Mouse (Mus musculus) lung, postnatal 0 days (tissue): ENCODE results near the gene Ncf1. TPM values are rescaled to one million over a fixed set of nuclear protein-coding genes. Genes with fewer than 3 reads are reported as not detected.

Experiments used
- ATAC-seq: fragments of 200-750 bp; cut with Nextera tagmentation; 2 replicates; pipeline ENCODE4 v1.8.0; 2017; ENCODE audit warnings: moderate library complexity
- DNase-seq: peaks from one replicate; pipeline ENCODE4 v3.0.0-alpha.2; 2016; ENCODE audit warnings: low spot score
- H3K27ac ChIP-seq: fragments of 300-500 bp; sonication (generic); 2 replicates; pipeline ENCODE4 v1.5.1; 2014; ENCODE audit warnings: antibody characterized with exemption, mild to moderate bottlenecking, low read length, mixed read lengths
- H3K27me3 ChIP-seq: fragments of 300-500 bp; sonication (generic); replicated peaks from 2 replicates; pipeline ENCODE4 v1.6.1; 2014; ENCODE audit warnings: low read length, mixed read lengths; ENCODE audit not compliant: insufficient read depth
- H3K36me3 ChIP-seq: fragments of 300-500 bp; sonication (generic); 2 replicates; pipeline ENCODE4 v1.6.1; 2014; ENCODE audit warnings: low read length, mixed read lengths; ENCODE audit not compliant: insufficient read depth
- H3K4me1 ChIP-seq: fragments of 300-500 bp; sonication (generic); 2 replicates; pipeline ENCODE4 v1.6.1; 2014; ENCODE audit warnings: antibody characterized with exemption, low read depth, low read length, mixed read lengths; ENCODE audit not compliant: insufficient read depth
- H3K4me2 ChIP-seq: fragments of 300-500 bp; sonication (generic); replicated peaks from 2 replicates; pipeline ENCODE4 v1.6.1; 2014; ENCODE audit warnings: low read depth, mild to moderate bottlenecking, low read length, moderate library complexity, mixed read lengths
- H3K4me3 ChIP-seq: fragments of 300-500 bp; sonication (generic); 2 replicates; pipeline ENCODE4 v1.5.1; 2014; ENCODE audit warnings: low read depth, low read length
- H3K9ac ChIP-seq: fragments of 300-500 bp; sonication (generic); replicated peaks from 2 replicates; pipeline ENCODE4 v1.6.1; 2014; ENCODE audit warnings: low read depth, mild to moderate bottlenecking
- H3K9me3 ChIP-seq: fragments of 300-500 bp; sonication (generic); 2 replicates; pipeline ENCODE4 v1.6.1; 2016; ENCODE audit warnings: low read length, mixed read lengths
- CTCF ChIP-seq: IDR thresholded peaks from 2 replicates; pipeline ENCODE4 v1.5.1; 2016; ENCODE audit warnings: antibody characterized with exemption, mild to moderate bottlenecking
- EP300 ChIP-seq: IDR thresholded peaks from 2 replicates; pipeline ENCODE4 v1.6.1; 2016; ENCODE audit warnings: antibody characterized with exemption, mild to moderate bottlenecking, control low read depth
- WGBS: fragments of 180-500 bp; shearing (Covaris S2); extraction: QIAGEN DNeasy Blood & Tissue Kit; methylation state at CpG from one replicate; pipeline ENCODE4 v1.1.7; 2014; 5-methylcytosine and 5-hydroxymethylcytosine counted together
- polyA plus RNA-seq: library from polyadenylated mRNA; unstranded; fragments of >200 nt; fragmentation: Nextera tagmentation; extraction: Ambion mirVana; gene quantifications from 2 replicates; pipeline ENCODE4 v1.2.1, GENCODE M21; 2015

The Ncf1 gene
- polyA plus RNA-seq, 1 experiment from 2014 or later, result 19.6 TPM

GRCm38 (mm10) chr5:134250601-134251000, 21.2 kb upstream of the Ncf1 start:
- Histone ChIP-seq H3K4me2 (no peak overlapping the region), H3K9me3 (no peaks in the 10 kb centered on the region), H3K27ac (peak overlapping the region; percentile 57; the same call in 1 of the 2 replicates), H3K36me3 (peaks cover 61% of the 10 kb centered on the region), H3K4me3 (no peak overlapping the region), H3K9ac (no peak overlapping the region), H3K4me1 (no peaks in the 10 kb centered on the region), H3K27me3 (no peaks in the 10 kb centered on the region)
- TF ChIP-seq CTCF (no peak), EP300 (no peak)
- 88% methylated on average over 3 of the region's 3 CpGs for WGBS
- ATAC-seq (no peak), DNase-seq (no peak)

GRCm38 (mm10) chr5:134249245-134249649, 19.8 kb upstream of the Ncf1 start:
- no peaks in the 10 kb centered on the region for H3K4me1 ChIP-seq
- H3K36me3 ChIP-seq, result peaks cover 54% of the 10 kb centered on the region
- no peak for TF ChIP-seq CTCF
- no peak for TF ChIP-seq EP300
- ATAC-seq (no peak), DNase-seq (no peak)
- 89% methylated on average over 8 of the region's 8 CpGs for WGBS
- H3K4me3 ChIP-seq, result no peak overlapping the region
- H3K9me3 ChIP-seq, result no peaks in the 10 kb centered on the region
- H3K9ac ChIP-seq, result no peak overlapping the region
- H3K27me3 ChIP-seq, result no peaks in the 10 kb centered on the region
- no peak overlapping the region for H3K4me2 ChIP-seq
- H3K27ac ChIP-seq, result no peak overlapping the region

GRCm38 (mm10) chr5:134248608-134249244, 19.3 kb upstream of the Ncf1 start:
- no peaks in the 10 kb centered on the region for H3K27me3 ChIP-seq
- no peaks in the 10 kb centered on the region; the same call in 1 of the 2 replicates for H3K4me1 ChIP-seq
- H3K4me2 ChIP-seq, result no peak overlapping the region
- H3K27ac ChIP-seq, result no peak overlapping the region
- no peak for TF ChIP-seq EP300
- TF ChIP-seq CTCF, result no peak
- 90% methylated on average over 14 of the region's 14 CpGs for WGBS
- DNase-seq (no peak), ATAC-seq (no peak)
- no peak overlapping the region for H3K4me3 ChIP-seq
- peaks cover 57% of the 10 kb centered on the region for H3K36me3 ChIP-seq
- H3K9me3 ChIP-seq, result no peaks in the 10 kb centered on the region
- H3K9ac ChIP-seq, result no peak overlapping the region

GRCm38 (mm10) chr5:134246146-134246545, 16.7 kb upstream of the Ncf1 start:
- no peak overlapping the region for H3K4me2 ChIP-seq
- DNase-seq, result peak; percentile 81
- ATAC-seq, result peak; percentile 79
- WGBS, result 62% methylated on average over 5 of the region's 5 CpGs
- no peak overlapping the region for H3K4me3 ChIP-seq
- peak overlapping the region; percentile 80 for H3K27ac ChIP-seq
- H3K27me3 ChIP-seq, result no peaks in the 10 kb centered on the region
- peaks cover 66% of the 10 kb centered on the region for H3K36me3 ChIP-seq
- H3K9ac ChIP-seq, result no peak overlapping the region
- H3K9me3 ChIP-seq, result no peaks in the 10 kb centered on the region
- no peak for TF ChIP-seq CTCF
- peak; percentile 86 for TF ChIP-seq EP300
- H3K4me1 ChIP-seq, result no peaks in the 10 kb centered on the region; the same call in 1 of the 2 replicates

GRCm38 (mm10) chr5:134244890-134245289, 15.5 kb upstream of the Ncf1 start:
- TF ChIP-seq EP300, result peak; percentile 93
- TF ChIP-seq CTCF, result no peak

GRCm38 (mm10) chr5:134243661-134244436, 14.4 kb upstream of the Ncf1 start:
- Histone ChIP-seq H3K9me3 (no peaks in the 10 kb centered on the region), H3K36me3 (peaks cover 75% of the 10 kb centered on the region), H3K4me3 (no peak overlapping the region), H3K4me1 (no peaks in the 10 kb centered on the region; the same call in 1 of the 2 replicates), H3K27ac (peak overlapping the region; percentile 71), H3K4me2 (no peak overlapping the region), H3K27me3 (no peaks in the 10 kb centered on the region), H3K9ac (no peak overlapping the region)
- 74% methylated on average over 26 of the region's 26 CpGs for WGBS
- ATAC-seq, result peak; percentile 12; the same call in 1 of the 2 replicates
- DNase-seq, result no peak
- TF ChIP-seq EP300, result no peak
- TF ChIP-seq CTCF, result no peak

More at GRCm38 (mm10) chr5:134244890-134245289, 15.5 kb upstream of the Ncf1 start:
- Histone ChIP-seq H3K27ac (peak overlapping the region; percentile 80), H3K27me3 (no peaks in the 10 kb centered on the region), H3K36me3 (peaks cover 72% of the 10 kb centered on the region), H3K9me3 (no peaks in the 10 kb centered on the region), H3K4me1 (no peaks in the 10 kb centered on the region; the same call in 1 of the 2 replicates), H3K9ac (no peak overlapping the region), H3K4me2 (no peak overlapping the region), H3K4me3 (no peak overlapping the region)
- peak; percentile 89 for ATAC-seq
- whole genome bisulfite sequencing, result 58% methylated on average over 5 of the region's 5 CpGs
- DNase-seq, result peak; percentile 88
